Mouse (Mus musculus): Measurements from ENCODE around the gene Gm17535.
"Not testable (repeated sequence)": the region's sequence is repeated elsewhere in the genome, so short reads cannot be mapped to it uniquely, and the experiment has no call there.

DNA sequence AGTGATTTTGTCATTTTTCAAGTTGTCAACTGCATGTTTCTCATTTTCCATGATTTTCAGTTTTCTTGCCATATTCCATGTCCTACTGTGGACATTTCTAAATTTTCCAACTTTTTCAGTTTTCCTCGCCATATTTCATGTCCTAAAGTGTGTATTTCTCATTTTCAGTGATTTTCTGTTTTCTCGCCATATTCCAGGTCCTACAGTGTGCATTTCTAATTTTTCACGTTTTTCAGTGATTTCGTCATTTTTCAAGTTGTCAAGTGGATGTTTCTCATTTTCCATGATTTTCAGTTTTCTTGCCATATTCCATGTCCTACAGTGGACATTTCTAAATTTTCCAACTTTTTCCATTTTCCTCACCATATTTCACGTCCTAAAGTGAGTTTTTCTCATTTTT lies 28.2 kb upstream of the Gm17535 start:
- TF ChIP-seq CTCF (IDR thresholded peaks at IDR 0.05; ENCODE audit: low read depth); EP300 (optimal IDR thresholded peaks at IDR 0.05): not testable (repeated sequence)

Measured in stomach, postnatal 0 days (tissue).